Mouse (Mus musculus): Measurements from ENCODE around the gene Srp54c. TPM values are rescaled to one million over a fixed set of nuclear protein-coding genes. Genes with fewer than 3 reads are reported as not detected.

Srp54c gene
- polyA plus RNA-seq (2014; fragmentation: Illumina TruSeq; extraction: RNeasy Lipid Tissue Mini Kit (QIAGEN cat#74804); ENCODE audit: low read depth, low replicate concordance) = 101 TPM

DNA sequence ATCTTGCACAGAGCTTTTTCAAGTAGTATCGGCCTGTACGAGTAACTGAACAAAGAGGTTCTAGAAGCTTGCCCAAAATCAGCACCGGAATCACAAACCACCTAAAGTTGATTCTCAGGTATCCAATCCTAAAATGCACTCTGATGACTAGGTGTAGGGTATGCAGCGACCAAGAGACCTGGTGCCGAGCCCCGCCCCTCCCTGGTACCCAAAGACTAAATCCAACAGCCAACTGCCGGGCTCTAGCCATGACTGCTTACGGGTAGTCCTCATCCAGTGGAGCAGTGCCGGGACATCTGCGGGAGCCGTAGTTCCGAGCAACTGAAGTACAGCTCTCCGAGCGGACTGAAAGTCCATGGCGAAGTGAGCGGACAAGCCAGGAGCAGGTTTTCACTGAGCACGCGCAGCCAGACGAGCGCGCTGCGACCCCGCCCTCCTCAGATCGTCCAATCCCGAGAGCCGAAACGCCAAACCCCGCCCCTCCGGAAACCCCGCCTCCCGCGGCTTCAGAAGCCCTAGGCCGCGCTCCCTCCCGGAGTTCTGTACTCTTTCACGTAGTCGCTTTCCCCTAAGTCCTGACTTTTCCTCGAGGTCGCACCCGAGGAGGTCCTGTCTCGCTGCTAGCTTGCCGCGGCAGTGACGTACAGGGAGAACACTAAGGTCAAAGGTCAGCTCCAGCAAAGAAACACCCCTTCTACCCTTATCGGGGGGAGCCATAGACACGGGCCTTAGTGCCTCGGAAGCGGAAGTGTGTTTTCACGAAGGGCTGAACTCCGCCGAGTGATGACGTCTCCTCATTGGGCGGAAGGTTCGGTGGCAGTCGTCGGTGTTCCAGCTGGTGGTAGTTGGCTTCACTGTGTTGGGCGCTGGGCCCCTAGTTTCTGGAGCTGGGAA, at the start of gene Srp54c:
Gene Srp54c (plus strand): TSS at position 543 of the 894 bp plus-strand sequence.

DNA sequence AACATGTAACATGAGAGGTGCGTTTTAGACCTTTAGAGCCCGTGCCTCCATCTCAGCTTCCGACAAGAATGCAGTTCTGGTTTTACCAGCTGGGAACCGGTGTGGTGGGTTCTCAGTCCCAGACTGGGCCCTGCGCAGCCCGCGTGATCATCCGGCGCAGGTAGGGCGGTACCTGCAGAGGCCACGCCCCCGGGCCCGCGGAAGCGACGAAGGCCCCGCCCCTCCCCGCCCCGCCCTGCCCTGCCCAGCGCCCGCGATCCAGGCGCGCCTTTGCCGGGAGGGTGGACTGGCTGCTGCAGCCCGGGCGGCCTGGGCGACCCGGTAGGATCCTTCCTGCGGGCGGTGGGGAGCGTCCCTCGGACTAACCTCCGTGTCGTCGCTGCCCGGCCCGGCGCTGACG, 30.7 kb upstream of the Srp54c start, which contains the start of gene 1700047I17Rik2:
Gene 1700047I17Rik2 (plus strand): TSS at position 287 of the 400 bp plus-strand sequence.

DNA sequence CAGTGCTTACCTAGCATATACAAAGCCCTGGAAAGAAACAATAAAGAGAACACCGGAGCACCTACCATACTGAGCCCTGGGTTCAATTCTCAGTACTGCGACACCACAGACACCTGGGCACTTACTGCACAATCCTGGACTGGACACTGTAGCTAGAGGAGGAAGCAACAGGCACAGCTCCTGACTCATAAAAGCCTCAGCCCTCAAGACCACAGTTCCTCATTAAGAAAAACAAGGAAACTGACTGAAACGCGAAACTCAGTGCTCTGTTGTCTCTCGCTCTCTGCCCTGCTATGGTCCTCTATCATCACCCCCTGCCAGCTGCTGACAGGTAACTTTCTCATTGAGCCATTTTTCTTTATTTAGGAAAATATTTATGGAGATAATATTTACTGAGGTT, 69.4 kb downstream of the Srp54c start, which contains the start of gene 1110008L16Rik:
Gene 1110008L16Rik (plus strand): TSS at position 242 of the 400 bp plus-strand sequence.

DNA sequence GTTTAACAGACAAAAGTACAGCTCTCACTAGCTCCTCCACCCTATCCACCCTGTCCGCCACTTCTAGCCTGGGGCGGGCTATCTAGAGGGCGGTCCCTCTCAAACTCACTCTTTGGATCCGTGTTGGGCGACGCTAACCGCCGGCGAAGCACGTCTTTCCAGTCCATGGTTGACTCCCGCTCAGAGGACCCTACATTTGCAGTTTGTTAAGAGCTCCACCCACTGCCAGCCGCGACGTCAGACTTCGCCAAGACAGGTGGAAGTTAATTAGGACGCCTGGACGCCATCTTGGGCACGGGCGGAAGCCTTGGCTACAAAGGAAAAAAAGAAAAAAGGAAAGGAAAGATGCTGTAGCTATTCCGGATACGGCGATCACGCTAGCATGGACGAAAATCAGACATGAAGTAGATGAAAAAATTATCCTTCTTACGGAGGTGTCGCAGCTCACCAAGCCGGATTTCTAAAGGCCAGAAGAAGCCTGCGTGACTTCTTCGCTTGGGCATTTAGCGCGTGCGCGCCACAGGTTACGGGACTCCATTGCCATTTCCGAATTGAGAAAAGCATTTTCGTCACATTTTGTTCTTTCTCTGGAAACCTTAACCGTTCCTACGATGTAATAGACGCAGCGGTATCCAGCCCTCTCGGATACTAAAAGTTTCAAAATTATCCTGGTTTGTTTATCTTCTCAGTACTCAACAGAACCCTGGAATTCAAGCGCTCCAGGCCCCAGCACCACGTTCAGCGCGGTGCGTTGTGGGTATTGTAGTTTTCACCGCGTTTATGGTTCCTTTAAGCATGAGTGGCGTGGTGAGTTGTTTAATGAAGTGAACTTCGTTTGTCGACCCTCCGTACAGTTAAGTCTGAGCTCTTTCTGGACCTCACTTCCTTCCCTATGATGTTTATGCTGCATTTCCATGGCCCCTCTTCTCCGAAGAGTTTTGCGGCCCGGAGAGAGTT, 72.8 kb downstream of the Srp54c start, which contains the start of gene Ppp2r3c:
Gene Ppp2r3c (minus strand): TSS at position 514 of the 957 bp plus-strand sequence.

Other genes with a start within 250 kb of the Srp54c start
- gene Gm20403, start 243.6 kb upstream of the Srp54c start, polyA plus RNA-seq (2014; fragmentation: Illumina TruSeq; extraction: RNeasy Lipid Tissue Mini Kit (QIAGEN cat#74804); ENCODE audit: low read depth, low replicate concordance) = not detected
- 10.3 TPM for gene Baz1a, start 215.8 kb upstream of the Srp54c start, polyA plus RNA-seq (2014; fragmentation: Illumina TruSeq; extraction: RNeasy Lipid Tissue Mini Kit (QIAGEN cat#74804); ENCODE audit: low read depth, low replicate concordance)
- gene 2700097O09Rik, start 150.1 kb upstream of the Srp54c start, polyA plus RNA-seq (2014; fragmentation: Illumina TruSeq; extraction: RNeasy Lipid Tissue Mini Kit (QIAGEN cat#74804); ENCODE audit: low read depth, low replicate concordance) = 21.1 TPM
- 309 TPM for gene Srp54a, start 149.9 kb upstream of the Srp54c start, polyA plus RNA-seq (2014; fragmentation: Illumina TruSeq; extraction: RNeasy Lipid Tissue Mini Kit (QIAGEN cat#74804); ENCODE audit: low read depth, low replicate concordance)
- gene Fam177a, start 105.7 kb upstream of the Srp54c start, polyA plus RNA-seq (2014; fragmentation: Illumina TruSeq; extraction: RNeasy Lipid Tissue Mini Kit (QIAGEN cat#74804); ENCODE audit: low read depth, low replicate concordance) = not detected
- gene Srp54b, start 75.1 kb upstream of the Srp54c start, polyA plus RNA-seq (2014; fragmentation: Illumina TruSeq; extraction: RNeasy Lipid Tissue Mini Kit (QIAGEN cat#74804); ENCODE audit: low read depth, low replicate concordance) = 2.1 TPM
- 4.6 TPM for gene 1700047I17Rik2, start 30.6 kb upstream of the Srp54c start, polyA plus RNA-seq (2014; fragmentation: Illumina TruSeq; extraction: RNeasy Lipid Tissue Mini Kit (QIAGEN cat#74804); ENCODE audit: low read depth, low replicate concordance)
- 18.7 TPM for gene 1110008L16Rik, start 69.4 kb downstream of the Srp54c start, polyA plus RNA-seq (2014; fragmentation: Illumina TruSeq; extraction: RNeasy Lipid Tissue Mini Kit (QIAGEN cat#74804); ENCODE audit: low read depth, low replicate concordance)
- 16.7 TPM for gene Ppp2r3c, start 72.8 kb downstream of the Srp54c start, polyA plus RNA-seq (2014; fragmentation: Illumina TruSeq; extraction: RNeasy Lipid Tissue Mini Kit (QIAGEN cat#74804); ENCODE audit: low read depth, low replicate concordance)
- gene Psma6, start 154.1 kb downstream of the Srp54c start, polyA plus RNA-seq (2014; fragmentation: Illumina TruSeq; extraction: RNeasy Lipid Tissue Mini Kit (QIAGEN cat#74804); ENCODE audit: low read depth, low replicate concordance) = 277 TPM